9 mouse cellular contexts compared by ENCODE assay signal in the genomic region with DNA sequence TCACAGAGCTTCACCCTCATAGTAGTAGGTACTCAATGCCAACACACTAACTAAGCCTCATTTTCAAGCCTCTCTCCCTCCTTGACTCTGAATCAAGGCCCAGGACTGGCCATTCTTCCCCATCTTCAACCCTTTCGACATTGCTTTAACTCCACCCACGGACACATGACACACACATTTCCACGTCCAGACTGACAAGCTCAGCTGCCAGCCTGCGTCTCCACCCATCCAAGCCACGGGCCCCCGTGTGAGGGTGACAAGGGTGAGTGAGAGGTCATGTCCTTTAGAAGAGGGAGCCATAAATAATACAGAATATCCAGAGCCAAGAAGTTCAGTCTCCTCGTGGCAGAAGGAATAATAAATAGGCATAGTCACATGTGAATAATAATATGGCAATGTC. TPM values are rescaled to one million over a fixed set of nuclear protein-coding genes. Genes with fewer than 3 reads are reported as not detected.
DNase-seq lines count a peak whose midpoint lies in the region.
"Had no signal": no experiment of that assay in that cellular context is flagged by ENCODE, and none has a peak within 500 bp of the region (broad histone marks: within the 10 kb centered on the region; RNA-seq: fewer than 3 reads in every experiment).

No protein-coding gene starts in this region.

- intact Hi-C loops in gastrocnemius, postnatal 14 days (cut with DNase I; ENCODE audit: low total_unique reads) = no loop called here
- intact Hi-C loops in heart, postnatal 14 days (cut with DNase I) = loop anchor here (5.0 kb wide), 1 partner anchor 113 kb away; no protein-coding TSS in a partner anchor

- peak; percentile 11 for DNase-seq in gastrocnemius, postnatal 25 days
- DNase-seq in gastrocnemius, postnatal 14 days = no peak
- DNase-seq in adipocyte (ENCODE audit: low spot score) = peak; percentile 35
- DNase-seq in heart, adult 8-10 months (ENCODE audit: low spot score) = peak; percentile 70
- peak; percentile 55 to 63 for DNase-seq in heart, postnatal 14 days
- DNase-seq in layer of hippocampus, adult 9-11 months = no peak
- no peak for DNase-seq in B cell, adult 2 months
- DNase-seq: kidney, adult 2 months; thymus, adult 18-20 months had no signal

RNA-seq across cellular contexts. Expression of a gene that starts 7.6 kb away (rescaled TPM):
- total RNA-seq in gastrocnemius, postnatal 25 days (2021) = 100 to 1,000 TPM; 101 to 561 TPM
- total RNA-seq in gastrocnemius, postnatal 14 days (2021) = 100 to 1,000 TPM; 213 to 317 TPM
- total RNA-seq in heart, adult 8-10 months (2022) = over 10,000 TPM; 11,934 to 13,904 (median 12,774) TPM
- 1,000 to 10,000 TPM; 9,386 to 9,784 TPM for total RNA-seq in heart, postnatal 14 days (2021)

Comparison
In these comparisons a context has a peak if more than half of its experiments do, and no peak if none do; other contexts are left out.
1. DNase-seq: peak in gastrocnemius, postnatal 25 days (single experiment), adipocyte (single experiment), heart, adult 8-10 months (single experiment) and heart, postnatal 14 days (2 of 2); none in gastrocnemius, postnatal 14 days (single experiment), layer of hippocampus, adult 9-11 months (single experiment) and B cell, adult 2 months (0 of 2).
2. RNA of a gene that starts 7.6 kb away (total RNA-seq): 11,934 to 13,904 TPM in heart, adult 8-10 months and 9,386 to 9,784 TPM in heart, postnatal 14 days; 101 to 561 TPM in gastrocnemius, postnatal 25 days and 213 to 317 TPM in gastrocnemius, postnatal 14 days; every median in the first group is over 10 times any median in the second.